Mouse (Mus musculus) ES-E14 (cell line): Measurements from ENCODE around the gene Zbtb8a.

Source experiments
- CHD2 ChIP-seq: IDR thresholded peaks from 2 replicates; pipeline ENCODE4 v1.6.1; 2014; ENCODE audit warnings: mild to moderate bottlenecking, low read depth, low read length, inconsistent platforms
- HCFC1 ChIP-seq: IDR thresholded peaks from 2 replicates; pipeline ENCODE4 v1.6.1; 2012; ENCODE audit warnings: low read length, inconsistent platforms, borderline replicate concordance; ENCODE audit not compliant: insufficient read depth
- ZC3H11A ChIP-seq: IDR thresholded peaks from 2 replicates; pipeline ENCODE4 v1.6.1; 2012; ENCODE audit warnings: low read depth, mild to moderate bottlenecking, inconsistent platforms, low read length, borderline replicate concordance
- ZNF384 ChIP-seq: IDR thresholded peaks from 2 replicates; pipeline ENCODE4 v1.6.1; 2012; ENCODE audit warnings: low read depth, low read length, inconsistent platforms

DNA sequence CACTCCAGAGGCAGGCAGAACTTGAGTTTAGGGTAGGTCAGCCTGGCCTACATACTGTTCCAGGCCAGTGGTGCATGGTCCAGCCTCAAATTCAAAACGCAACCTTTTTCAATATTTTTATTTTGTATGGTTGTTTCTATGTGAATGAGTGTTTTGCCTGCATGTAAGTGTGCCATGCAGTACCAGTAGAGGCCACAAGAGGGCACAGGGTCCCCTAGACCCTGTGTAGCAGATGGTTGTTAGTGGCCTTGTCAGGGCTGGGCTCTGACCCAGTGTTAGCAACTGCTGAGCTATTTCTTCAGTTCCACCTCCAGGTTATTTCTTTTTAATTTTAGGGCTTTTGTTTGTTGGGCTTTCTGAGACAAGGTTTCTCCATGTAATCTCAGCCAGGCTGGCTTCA is 27.3 kb downstream of the Zbtb8a start:
- TF ChIP-seq HCFC1 (no peak), ZNF384 (no peak), ZC3H11A (no peak), CHD2 (no peak)
